Mouse (Mus musculus) embryonic facial prominence, embryonic 15.5 days (tissue): ENCODE data around the gene Rdh9. TPM values are rescaled to one million over a fixed set of nuclear protein-coding genes. Genes with fewer than 3 reads are reported as not detected.

Experiments used
- polyA plus RNA-seq: library from polyadenylated mRNA; unstranded; fragments of >200 nt; fragmentation: Nextera tagmentation; extraction: Ambion mirVana; gene quantifications from 2 replicates; pipeline ENCODE4 v1.2.1, GENCODE M21; 2015

Rdh9 gene
- polyA plus RNA-seq, 1 experiment from 2014 or later, result not detected

Other genes starting within 250 kb of the Rdh9 start
- 8.0 and 9.2 TPM in 2 replicates for gene Nxph4, start 241.8 kb upstream of the Rdh9 start, polyA plus RNA-seq
- 161 and 163 TPM in 2 replicates for gene Lrp1, start 155.2 kb upstream of the Rdh9 start, polyA plus RNA-seq
- 35.3 and 36.2 TPM in 2 replicates for gene Stat6, start 133.4 kb upstream of the Rdh9 start, polyA plus RNA-seq
- gene Nemp1, start 109.5 kb upstream of the Rdh9 start, polyA plus RNA-seq, result 10.1 and 11.3 TPM in 2 replicates
- 30.8 and 33.2 TPM in 2 replicates for gene Nab2, start 107.8 kb upstream of the Rdh9 start, polyA plus RNA-seq
- gene Myo1a, start 71.2 kb upstream of the Rdh9 start, polyA plus RNA-seq, result 0.49 and 0.57 TPM in 2 replicates
- 0.25 TPM in 1 of 2 replicates, not detected in the other for gene Tac2, start 51.9 kb upstream of the Rdh9 start, polyA plus RNA-seq
- gene Zbtb39, start 36.8 kb upstream of the Rdh9 start, polyA plus RNA-seq, result 3.1 and 3.2 TPM in 2 replicates
- gene Gpr182, start 24.7 kb upstream of the Rdh9 start, polyA plus RNA-seq, result 1.5 and 2.0 TPM in 2 replicates
- 0.36 and 0.38 TPM in 2 replicates for gene Rdh1, start 16.7 kb upstream of the Rdh9 start, polyA plus RNA-seq
- 1.9 and 2.1 TPM in 2 replicates for gene Rdh16f1, start 16.6 kb upstream of the Rdh9 start, polyA plus RNA-seq
- gene Rdh16, start 24.8 kb downstream of the Rdh9 start, polyA plus RNA-seq, result 0.11 TPM in 1 of 2 replicates, not detected in the other
- not detected in 2 replicates for gene Rdh19, start 73.5 kb downstream of the Rdh9 start, polyA plus RNA-seq
- gene Rdh16f2, start 90.1 kb downstream of the Rdh9 start, polyA plus RNA-seq, result not detected in 2 replicates
- gene Rdh7, start 112.4 kb downstream of the Rdh9 start, polyA plus RNA-seq, result not detected in 2 replicates
- gene Sdr9c7, start 122.1 kb downstream of the Rdh9 start, polyA plus RNA-seq, result 5.5 and 6.7 TPM in 2 replicates
- 0.38 and 1.1 TPM in 2 replicates for gene Hsd17b6, start 231.2 kb downstream of the Rdh9 start, polyA plus RNA-seq
- gene Prim1, start 238.8 kb downstream of the Rdh9 start, polyA plus RNA-seq, result 65.6 and 68.6 TPM in 2 replicates